Mouse (Mus musculus): Measurements from ENCODE around the gene Dppa4.

Gene Dppa4

GRCm38 (mm10) chr16:48326903-48327302 is 43.4 kb downstream of the Dppa4 start:
- DNase-seq, result peak; percentile 52 to 62

DNA sequence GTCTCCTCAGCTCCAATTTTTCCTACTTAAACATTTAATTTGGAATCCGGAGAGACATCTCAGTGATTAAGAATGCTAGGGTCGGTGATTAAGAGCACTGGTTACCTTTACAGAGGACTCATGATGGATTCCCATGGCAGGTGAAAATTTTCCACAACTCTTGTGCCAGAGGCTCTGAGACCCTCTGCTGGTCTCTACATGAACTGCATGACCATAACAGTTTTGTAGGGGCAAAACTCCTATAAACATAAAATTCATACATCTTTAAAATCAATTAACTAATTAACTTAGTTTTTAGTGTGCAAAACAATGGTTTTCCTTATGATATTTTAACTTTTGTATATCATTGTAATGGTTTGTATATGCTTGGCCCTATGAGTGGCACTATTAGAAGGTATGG is 44.9 kb downstream of the Dppa4 start:
- DNase-seq, result no peak

- DNase-seq, result peak; percentile 90 to 92
Measured at GRCm38 (mm10) chr16:48331822-48332221, 48.3 kb downstream of the Dppa4 start.

DNA sequence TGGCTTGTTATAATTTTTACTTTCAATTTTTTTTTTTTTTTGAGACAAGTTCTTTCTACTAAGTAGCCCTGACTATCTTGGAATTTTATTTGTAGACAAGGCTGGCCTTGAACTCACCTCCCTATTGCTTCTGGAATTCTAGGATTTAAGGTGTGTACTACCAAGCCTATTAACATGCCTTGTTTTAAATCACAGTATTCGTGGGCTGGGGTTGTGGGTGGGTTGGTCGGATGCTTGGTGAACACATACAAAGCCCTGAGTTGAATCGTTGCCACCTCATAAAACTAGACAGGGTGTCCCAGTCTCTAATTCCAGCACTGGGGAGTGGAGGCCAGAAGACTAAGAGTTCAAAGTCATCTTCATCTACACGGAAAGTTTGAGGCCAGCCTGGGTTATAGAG is 51.8 kb downstream of the Dppa4 start:
- DNase-seq, result no peak
